Mouse (Mus musculus) forebrain, postnatal 0 days (tissue): ENCODE measurements around the gene C1qtnf4. TPM values are rescaled to one million over a fixed set of nuclear protein-coding genes. Genes with fewer than 3 reads are reported as not detected.
A peak's percentile ranks its signal among the peaks of the same experiment; 100 is the strongest.

Experiments used
- ATAC-seq: fragments of 200-750 bp; cut with Nextera tagmentation; 2 replicates; pipeline ENCODE4 v1.8.0; 2017; ENCODE audit warnings: mild to moderate bottlenecking, moderate library complexity
- DNase-seq: peaks from one replicate; pipeline ENCODE4 v3.0.0-alpha.2; 2015
- H3K27ac ChIP-seq: fragments of 300-500 bp; sonication (generic); 2 replicates; pipeline ENCODE4 v1.5.1; 2014; ENCODE audit warnings: low read depth, mild to moderate bottlenecking, antibody characterized with exemption, low read length, moderate library complexity, mixed read lengths
- H3K27me3 ChIP-seq: fragments of 300-500 bp; sonication (generic); 2 replicates; pipeline ENCODE4 v1.6.1; 2014; ENCODE audit warnings: mild to moderate bottlenecking, low read length, mixed read lengths; ENCODE audit not compliant: insufficient read depth
- H3K36me3 ChIP-seq: fragments of 300-500 bp; sonication (generic); 2 replicates; pipeline ENCODE4 v1.6.1; 2014; ENCODE audit warnings: mild to moderate bottlenecking, moderate library complexity; ENCODE audit not compliant: insufficient read depth
- H3K4me1 ChIP-seq: fragments of 300-500 bp; sonication (generic); 2 replicates; pipeline ENCODE4 v1.6.1; 2014; ENCODE audit warnings: antibody characterized with exemption; ENCODE audit not compliant: insufficient read depth
- H3K4me2 ChIP-seq: fragments of 300-500 bp; sonication (generic); 2 replicates; pipeline ENCODE4 v1.6.1; 2014; ENCODE audit warnings: low read depth, mild to moderate bottlenecking, moderate library complexity
- H3K4me3 ChIP-seq: fragments of 300-500 bp; sonication (generic); 2 replicates; pipeline ENCODE4 v1.5.1; 2014; ENCODE audit warnings: low read depth, low read length, mixed read lengths
- H3K9ac ChIP-seq: fragments of 300-500 bp; sonication (generic); 2 replicates; pipeline ENCODE4 v1.6.1; 2014; ENCODE audit warnings: mild to moderate bottlenecking
- H3K9me3 ChIP-seq: fragments of 300-500 bp; sonication (generic); 2 replicates; pipeline ENCODE4 v1.6.1; 2016; ENCODE audit warnings: low read length
- CTCF ChIP-seq: sonication (generic); IDR thresholded peaks from 2 replicates; pipeline ENCODE4 v1.5.1; 2016; ENCODE audit warnings: antibody characterized with exemption, control low read depth, low read depth
- WGBS: fragments of 180-500 bp; shearing (Covaris S2); extraction: QIAGEN DNeasy Blood & Tissue Kit; methylation state at CpG from one replicate; pipeline ENCODE4 v1.1.7; 2014; 5-methylcytosine and 5-hydroxymethylcytosine counted together
- polyA plus RNA-seq: library from polyadenylated mRNA; unstranded; fragments of >200 nt; fragmentation: Nextera tagmentation; extraction: Ambion mirVana; gene quantifications from 2 replicates; pipeline ENCODE4 v1.2.1, GENCODE M21; 2015
- total RNA-seq: library from RNA; depleted of rRNA; stranded (reverse); fragments of >200 nt; gene quantifications from 2 replicates; pipeline ENCODE4 v1.2.3, GENCODE M21; 2014

C1qtnf4 gene
- total and polyA plus RNA-seq, 2 experiments from 2014 or later: 189 to 252 TPM

DNA sequence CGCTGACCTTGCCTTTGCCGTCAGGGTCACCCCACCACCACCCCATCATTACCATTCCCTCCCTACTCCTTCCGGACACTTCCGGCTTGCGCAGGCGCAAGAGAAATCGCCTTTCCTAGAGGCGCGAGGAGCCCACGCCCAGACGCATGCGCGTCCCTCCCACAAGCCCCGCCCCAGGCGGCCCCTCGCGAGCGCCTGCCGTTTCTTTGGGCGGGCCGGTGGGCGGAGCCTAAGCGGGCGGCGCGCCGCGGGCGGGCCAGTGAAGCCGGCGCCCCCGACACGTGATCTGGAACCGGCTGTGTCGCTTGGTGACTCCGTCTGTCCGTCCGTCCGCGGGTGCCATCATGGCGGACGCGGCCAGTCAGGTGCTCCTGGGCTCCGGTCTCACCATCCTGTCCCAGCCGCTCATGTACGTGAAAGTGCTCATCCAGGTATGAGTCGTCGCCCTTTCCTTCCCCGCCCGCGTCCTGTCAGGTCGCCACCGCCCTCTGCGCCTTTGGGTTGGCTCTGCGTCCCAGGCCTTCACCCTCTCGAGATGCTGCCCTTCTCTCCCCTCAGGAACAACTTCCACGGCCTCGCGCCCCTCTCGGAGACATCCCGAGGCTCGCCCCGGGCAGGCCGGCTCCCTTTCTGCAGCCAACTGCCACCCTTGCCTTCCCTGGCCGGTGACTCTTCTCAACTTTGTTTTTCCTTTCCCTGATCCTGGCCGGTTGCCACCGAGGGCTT is 38.5 kb upstream of the C1qtnf4 start, which contains the start of gene Mtch2:
TSS of gene Mtch2 (plus strand) at position 201 of the 726 bp plus-strand sequence.
- H3K27me3 ChIP-seq: no peaks in the 10 kb centered on the region

DNA sequence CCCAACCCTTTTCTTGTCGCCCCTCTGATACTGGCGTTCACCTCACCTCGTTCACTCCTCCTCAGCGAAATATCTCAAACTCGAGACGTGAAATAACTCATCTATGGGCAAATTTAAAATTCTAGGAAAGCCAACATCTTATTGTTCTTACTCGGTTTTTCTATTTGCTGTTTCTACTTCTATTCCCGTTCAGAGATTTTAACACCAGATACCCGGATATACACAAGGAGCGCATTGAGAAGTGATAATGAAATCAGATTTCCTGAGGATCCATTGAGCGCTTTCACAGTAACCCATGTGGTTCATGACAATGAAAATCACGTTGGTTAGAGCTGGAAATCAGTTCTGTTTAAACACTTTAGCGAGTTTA is 38.0 kb upstream of the C1qtnf4 start:
- Histone ChIP-seq H3K27me3 (no peaks in the 10 kb centered on the region), H3K9me3 (no peaks in the 10 kb centered on the region), H3K36me3 (peaks cover 20% of the 10 kb centered on the region), H3K4me3 (peak overlapping the region; percentile 94), H3K4me1 (peaks cover 17% of the 10 kb centered on the region), H3K27ac (peak overlapping the region; percentile 95), H3K9ac (peak overlapping the region; percentile 94), H3K4me2 (peak overlapping the region; percentile 77)
- DNase-seq: peak; percentile 70
- ATAC-seq: peak; percentile 44
- no peak for TF ChIP-seq CTCF
- under 1% methylated on average over 13 of the region's 13 CpGs for WGBS

More for the DNA sequence above, 38.5 kb upstream of the C1qtnf4 start, which contains the start of gene Mtch2:
- peak within 1 kb of the TSS; percentile 94 for H3K9ac ChIP-seq
- H3K36me3 ChIP-seq: peaks cover 17% of the 10 kb centered on the region
- TF ChIP-seq CTCF: no peak
- peak within 1 kb of the TSS; percentile 94 for H3K4me3 ChIP-seq
- H3K27ac ChIP-seq: peak within 1 kb of the TSS; percentile 95
- WGBS: 0% methylated on average over 60 of the region's 67 CpGs
- H3K4me2 ChIP-seq: peak within 1 kb of the TSS; percentile 77
- peak; percentile 99 for DNase-seq
- peaks cover 17% of the 10 kb centered on the region for H3K4me1 ChIP-seq
- peak; percentile 95 for ATAC-seq
- no peaks in the 10 kb centered on the region for H3K9me3 ChIP-seq

DNA sequence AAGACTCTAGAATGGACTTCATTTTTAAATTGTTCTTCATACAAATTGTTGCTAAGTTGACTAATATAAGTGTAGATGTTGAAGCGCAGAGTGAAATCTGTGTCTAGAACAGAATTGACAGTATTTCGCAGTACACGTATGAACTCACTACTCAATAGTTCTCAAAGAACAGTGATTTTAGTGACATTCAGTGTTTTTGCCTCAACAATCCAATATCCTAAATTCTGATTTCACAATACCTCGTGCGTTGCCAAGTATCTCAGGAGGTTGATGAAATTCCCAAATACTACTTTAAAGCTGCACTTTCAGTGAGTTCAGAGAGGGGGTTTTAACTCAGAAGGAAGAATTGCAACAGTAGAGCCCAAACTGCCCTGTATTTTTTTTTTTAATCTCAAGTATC is 37.3 kb upstream of the C1qtnf4 start:
- H3K9ac ChIP-seq: no peak overlapping the region
- no peak for ATAC-seq
- H3K4me1 ChIP-seq: peaks cover 17% of the 10 kb centered on the region
- DNase-seq: no peak
- H3K4me3 ChIP-seq: peak overlapping the region; percentile 94
- 83% methylated on average over 5 of the region's 5 CpGs for WGBS
- peak overlapping the region; percentile 77 for H3K4me2 ChIP-seq
- no peaks in the 10 kb centered on the region for H3K9me3 ChIP-seq
- H3K36me3 ChIP-seq: peaks cover 27% of the 10 kb centered on the region
- no peaks in the 10 kb centered on the region for H3K27me3 ChIP-seq
- TF ChIP-seq CTCF: no peak
- no peak overlapping the region for H3K27ac ChIP-seq

DNA sequence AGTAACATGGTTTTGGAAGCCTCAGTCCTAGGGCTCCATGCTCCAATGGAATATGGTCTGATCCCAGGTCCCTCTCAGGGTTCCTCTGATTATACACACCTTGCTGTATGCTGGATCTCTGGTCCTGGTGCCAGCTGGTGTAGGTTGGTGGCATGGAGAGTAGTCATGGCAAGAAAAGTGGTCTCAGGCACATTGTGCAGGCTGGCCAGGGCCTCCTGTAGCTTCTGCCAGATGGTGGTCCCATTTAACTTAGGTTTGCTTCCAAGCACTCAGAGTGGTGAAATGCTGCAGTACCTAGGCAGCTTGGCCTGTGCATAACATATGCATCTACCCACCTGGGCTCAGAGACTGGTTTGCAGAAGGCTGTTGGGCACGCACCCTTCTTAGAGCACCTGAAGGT is 35.3 kb upstream of the C1qtnf4 start:
- Histone ChIP-seq H3K36me3 (peaks cover 46% of the 10 kb centered on the region), H3K9me3 (no peaks in the 10 kb centered on the region), H3K4me1 (peaks cover 17% of the 10 kb centered on the region), H3K4me2 (no peak overlapping the region), H3K4me3 (no peak overlapping the region), H3K27me3 (no peaks in the 10 kb centered on the region), H3K9ac (no peak overlapping the region), H3K27ac (no peak overlapping the region)
- WGBS: 100% methylated on average over 1 of the region's 1 CpGs
- DNase-seq: no peak
- no peak for TF ChIP-seq CTCF
- ATAC-seq: no peak

DNA sequence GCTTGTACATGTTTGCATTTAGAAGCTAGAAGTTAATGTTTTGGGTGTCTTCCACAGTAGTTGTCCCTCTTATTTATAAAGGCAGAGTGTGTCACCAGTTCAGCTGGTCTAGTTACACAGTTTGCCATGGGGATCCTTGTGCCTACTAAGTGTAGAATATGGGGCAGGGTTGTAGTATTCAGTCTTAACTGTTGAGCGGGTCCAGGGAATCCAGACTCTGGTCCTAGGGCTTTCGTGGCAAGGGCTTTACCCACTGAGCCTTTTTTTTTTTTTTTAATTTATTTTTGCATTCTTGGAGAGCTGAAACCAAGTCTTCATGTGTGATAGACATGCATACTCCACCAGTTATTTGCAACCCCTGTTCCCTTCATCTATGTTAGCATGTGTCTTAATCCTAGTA is 24.2 kb upstream of the C1qtnf4 start:
- 93% methylated on average over 2 of the region's 2 CpGs for WGBS
- Histone ChIP-seq H3K4me3 (no peak overlapping the region), H3K27ac (no peak overlapping the region), H3K4me2 (no peak overlapping the region), H3K36me3 (peaks cover 69% of the 10 kb centered on the region), H3K9ac (no peak overlapping the region), H3K27me3 (no peaks in the 10 kb centered on the region), H3K4me1 (no peaks in the 10 kb centered on the region), H3K9me3 (no peaks in the 10 kb centered on the region)
- DNase-seq (no peak), ATAC-seq (no peak)
- TF ChIP-seq CTCF: no peak

DNA sequence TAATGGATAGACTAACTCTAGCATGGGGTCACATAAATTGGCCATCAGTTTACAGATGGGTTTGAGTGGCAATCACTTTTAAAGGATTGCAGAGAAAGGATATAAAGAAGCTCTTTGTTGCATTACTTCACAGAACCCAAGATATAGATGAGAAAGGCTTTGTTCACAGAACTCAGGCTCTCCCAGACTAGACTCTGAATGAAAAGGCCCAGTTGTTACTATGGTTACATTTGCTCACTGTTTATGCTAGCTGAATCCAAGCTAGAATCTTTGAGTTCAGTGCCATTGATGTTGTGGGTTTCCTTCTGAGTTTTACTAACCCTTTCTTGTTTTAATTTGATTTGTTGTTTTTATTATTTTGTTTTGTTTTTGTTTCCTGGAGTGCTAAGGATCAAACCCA is 21.5 kb upstream of the C1qtnf4 start:
- TF ChIP-seq CTCF: no peak
- no peaks in the 10 kb centered on the region for H3K9me3 ChIP-seq
- no peaks in the 10 kb centered on the region for H3K4me1 ChIP-seq
- DNase-seq: no peak
- peaks cover 62% of the 10 kb centered on the region for H3K36me3 ChIP-seq
- H3K4me2 ChIP-seq: no peak overlapping the region
- peak overlapping the region; percentile 10; the same call in 1 of the 2 replicates for H3K27ac ChIP-seq
- H3K4me3 ChIP-seq: no peak overlapping the region
- no peak overlapping the region for H3K9ac ChIP-seq
- no peaks in the 10 kb centered on the region for H3K27me3 ChIP-seq
- peak; percentile 57; the same call in 1 of the 2 replicates for ATAC-seq

DNA sequence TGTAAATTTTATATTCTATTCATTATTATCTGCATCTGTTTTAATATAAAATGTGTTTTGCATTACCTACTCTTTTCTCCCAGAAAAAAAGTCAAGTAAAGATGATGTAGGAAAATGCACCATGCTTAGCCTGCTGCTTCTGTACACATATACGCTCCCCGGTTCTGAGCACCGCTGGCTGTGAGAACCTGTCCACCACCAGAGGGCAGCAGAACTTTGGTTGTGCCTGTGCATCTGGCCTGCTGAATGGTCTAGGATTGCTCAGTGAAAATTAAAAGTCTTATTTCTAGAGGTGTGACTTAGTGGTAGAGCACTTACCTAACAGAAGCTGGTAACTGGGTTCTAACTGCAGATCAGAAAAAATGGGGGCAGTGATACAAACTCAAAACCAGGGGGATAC is 19.1 kb upstream of the C1qtnf4 start:
- no peak overlapping the region for H3K4me2 ChIP-seq
- H3K4me3 ChIP-seq: no peak overlapping the region
- TF ChIP-seq CTCF: peak; percentile 90
- no peak overlapping the region for H3K9ac ChIP-seq
- no peaks in the 10 kb centered on the region for H3K9me3 ChIP-seq
- 10% methylated on average over 3 of the region's 3 CpGs for WGBS
- H3K36me3 ChIP-seq: peaks cover 42% of the 10 kb centered on the region
- DNase-seq (peak; percentile 88), ATAC-seq (peak; percentile 91)
- no peaks in the 10 kb centered on the region for H3K4me1 ChIP-seq
- no peaks in the 10 kb centered on the region for H3K27me3 ChIP-seq
- no peak overlapping the region for H3K27ac ChIP-seq
